Mouse (Mus musculus) ES-E14 (cell line): ENCODE data around the gene Mitf.

Experiments
- HCFC1 ChIP-seq: IDR thresholded peaks from 2 replicates; pipeline ENCODE4 v1.6.1; 2012; ENCODE audit warnings: low read length, inconsistent platforms, borderline replicate concordance; ENCODE audit not compliant: insufficient read depth
- MAFK ChIP-seq: IDR thresholded peaks from 2 replicates; pipeline ENCODE4 v1.6.1; 2014; ENCODE audit warnings: mild to moderate bottlenecking, low read depth, low read length, inconsistent platforms; ENCODE audit not compliant: insufficient read depth
- ZNF384 ChIP-seq: IDR thresholded peaks from 2 replicates; pipeline ENCODE4 v1.6.1; 2012; ENCODE audit warnings: low read depth, low read length, inconsistent platforms

GRCm38 (mm10) chr6:97882931-97883330 is 76.1 kb downstream of the Mitf start:
- TF ChIP-seq HCFC1 (no peak), ZNF384 (no peak), MAFK (no peak)
